Mouse (Mus musculus): ENCODE data around the gene Tnfsfm13. TPM values are rescaled to one million over a fixed set of nuclear protein-coding genes. Genes with fewer than 3 reads are reported as not detected.
A peak's percentile ranks its signal among the peaks of the same experiment; 100 is the strongest.

The Tnfsfm13 gene
- polyA plus RNA-seq, 1 experiment from 2014 or later = 0.75 TPM

DNA sequence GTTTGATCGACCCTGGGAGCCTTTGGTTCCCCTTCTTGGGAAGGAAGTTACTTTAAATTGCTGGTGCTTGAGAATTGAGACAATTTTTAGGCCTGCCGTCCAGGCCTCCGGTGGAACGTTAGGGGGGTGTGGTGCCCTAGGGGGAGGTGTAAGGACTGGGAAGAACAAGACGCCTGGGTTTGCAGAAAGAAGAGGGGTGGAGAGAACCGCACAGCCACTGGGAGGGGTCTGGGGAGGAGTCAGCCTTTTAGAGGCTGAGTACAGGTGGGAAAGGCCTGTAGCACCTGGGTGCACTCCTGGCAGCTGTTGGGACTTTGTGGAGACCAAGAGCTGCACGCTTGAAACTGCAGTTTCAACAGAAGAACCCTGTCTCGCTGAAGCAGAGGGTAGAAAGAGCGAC, 41.1 kb downstream of the Tnfsfm13 start:
- Histone ChIP-seq H3K4me3 (ENCODE audit: low read depth, low read length) (no peak overlapping the region), H3K4me2 (ENCODE audit: low read depth, low read length) (no peak overlapping the region), H3K27me3 (ENCODE audit: control insufficient read depth, insufficient read depth, low read length) (no peaks in the 10 kb centered on the region), H3K9ac (replicated peaks; ENCODE audit: low read depth, low read length) (no peak overlapping the region), H3K36me3 (ENCODE audit: control insufficient read depth, insufficient read depth, low read length) (peaks cover 50% of the 10 kb centered on the region), H3K27ac (ENCODE audit: low read depth, low read length) (no peak overlapping the region), H3K4me1 (ENCODE audit: control insufficient read depth, insufficient read depth, low read length) (0 out of 2 replicates have a peak, but pooled peaks cover 2% of the 10 kb centered on the region), H3K9me3 (ENCODE audit: control insufficient read depth, low read length) (no peaks in the 10 kb centered on the region)
- WGBS = 47% methylated on average over 9 of the region's 9 CpGs
- no peak for ATAC-seq (ENCODE audit: low read depth)

GRCm38 (mm10) chr11:69653399-69653798, 42.5 kb downstream of the Tnfsfm13 start:
- no peak overlapping the region for H3K4me3 ChIP-seq (ENCODE audit: low read depth, low read length)
- H3K9ac ChIP-seq (replicated peaks; ENCODE audit: low read depth, low read length) = no peak overlapping the region
- H3K36me3 ChIP-seq (ENCODE audit: control insufficient read depth, insufficient read depth, low read length) = peaks cover 55% of the 10 kb centered on the region
- H3K4me1 ChIP-seq (ENCODE audit: control insufficient read depth, insufficient read depth, low read length) = 0 out of 2 replicates have a peak, but pooled peaks cover 2% of the 10 kb centered on the region
- no peaks in the 10 kb centered on the region for H3K27me3 ChIP-seq (ENCODE audit: control insufficient read depth, insufficient read depth, low read length)
- H3K4me2 ChIP-seq (ENCODE audit: low read depth, low read length) = no peak overlapping the region
- WGBS = 82% methylated on average over 5 of the region's 5 CpGs
- no peak overlapping the region for H3K27ac ChIP-seq (ENCODE audit: low read depth, low read length)
- ATAC-seq (ENCODE audit: low read depth) = no peak
- H3K9me3 ChIP-seq (ENCODE audit: control insufficient read depth, low read length) = no peaks in the 10 kb centered on the region

DNA sequence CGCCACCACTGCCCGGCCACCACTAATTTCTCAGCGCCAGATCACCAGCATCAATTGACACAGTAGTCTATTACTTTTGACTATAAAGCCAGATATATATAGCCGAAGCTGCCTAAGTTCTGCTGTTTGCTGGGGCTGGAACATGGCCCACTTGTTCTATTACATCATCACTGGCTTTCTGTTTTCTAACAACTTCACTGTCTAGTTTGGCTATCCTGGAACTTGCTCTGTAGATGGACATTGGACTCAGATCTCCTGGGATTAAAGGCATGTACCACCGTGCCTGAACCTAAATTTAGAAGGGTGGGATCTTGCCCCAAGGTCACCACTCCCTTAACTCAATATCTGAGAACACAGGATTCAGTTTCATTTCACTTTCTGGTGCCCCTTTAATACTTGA, 50.0 kb downstream of the Tnfsfm13 start:
- no peaks in the 10 kb centered on the region for H3K9me3 ChIP-seq (ENCODE audit: control insufficient read depth, low read length)
- no peak overlapping the region for H3K4me3 ChIP-seq (ENCODE audit: low read depth, low read length)
- WGBS = 96% methylated on average over 5 of the region's 5 CpGs
- no peak for ATAC-seq (ENCODE audit: low read depth)
- H3K4me2 ChIP-seq (ENCODE audit: low read depth, low read length) = no peak overlapping the region
- H3K9ac ChIP-seq (replicated peaks; ENCODE audit: low read depth, low read length) = no peak overlapping the region
- no peaks in the 10 kb centered on the region for H3K27me3 ChIP-seq (ENCODE audit: control insufficient read depth, insufficient read depth, low read length)
- no peaks in the 10 kb centered on the region for H3K4me1 ChIP-seq (ENCODE audit: control insufficient read depth, insufficient read depth, low read length)
- peaks cover 80% of the 10 kb centered on the region for H3K36me3 ChIP-seq (ENCODE audit: control insufficient read depth, insufficient read depth, low read length)
- no peak overlapping the region for H3K27ac ChIP-seq (ENCODE audit: low read depth, low read length)

- Histone ChIP-seq H3K4me2 (ENCODE audit: low read depth, low read length) (0 out of 2 replicates have a peak overlapping the region, but pooled peaks have one; percentile 17), H3K4me1 (ENCODE audit: control insufficient read depth, insufficient read depth, low read length) (peaks cover 18% of the 10 kb centered on the region), H3K9me3 (ENCODE audit: control insufficient read depth, low read length) (no peaks in the 10 kb centered on the region), H3K9ac (replicated peaks; ENCODE audit: low read depth, low read length) (no peak overlapping the region; the same call in 1 of the 2 replicates), H3K27me3 (ENCODE audit: control insufficient read depth, insufficient read depth, low read length) (no peaks in the 10 kb centered on the region), H3K4me3 (ENCODE audit: low read depth, low read length) (no peak overlapping the region), H3K27ac (ENCODE audit: low read depth, low read length) (no peak overlapping the region), H3K36me3 (ENCODE audit: control insufficient read depth, insufficient read depth, low read length) (peaks cover 8% of the 10 kb centered on the region; the same call in 1 of the 2 replicates)
- WGBS = 88% methylated on average over 3 of the region's 3 CpGs
- ATAC-seq (ENCODE audit: low read depth) = no peak
These were observed 60.4 kb downstream of the Tnfsfm13 start for GRCm38 (mm10) chr11:69635471-69635870.

DNA sequence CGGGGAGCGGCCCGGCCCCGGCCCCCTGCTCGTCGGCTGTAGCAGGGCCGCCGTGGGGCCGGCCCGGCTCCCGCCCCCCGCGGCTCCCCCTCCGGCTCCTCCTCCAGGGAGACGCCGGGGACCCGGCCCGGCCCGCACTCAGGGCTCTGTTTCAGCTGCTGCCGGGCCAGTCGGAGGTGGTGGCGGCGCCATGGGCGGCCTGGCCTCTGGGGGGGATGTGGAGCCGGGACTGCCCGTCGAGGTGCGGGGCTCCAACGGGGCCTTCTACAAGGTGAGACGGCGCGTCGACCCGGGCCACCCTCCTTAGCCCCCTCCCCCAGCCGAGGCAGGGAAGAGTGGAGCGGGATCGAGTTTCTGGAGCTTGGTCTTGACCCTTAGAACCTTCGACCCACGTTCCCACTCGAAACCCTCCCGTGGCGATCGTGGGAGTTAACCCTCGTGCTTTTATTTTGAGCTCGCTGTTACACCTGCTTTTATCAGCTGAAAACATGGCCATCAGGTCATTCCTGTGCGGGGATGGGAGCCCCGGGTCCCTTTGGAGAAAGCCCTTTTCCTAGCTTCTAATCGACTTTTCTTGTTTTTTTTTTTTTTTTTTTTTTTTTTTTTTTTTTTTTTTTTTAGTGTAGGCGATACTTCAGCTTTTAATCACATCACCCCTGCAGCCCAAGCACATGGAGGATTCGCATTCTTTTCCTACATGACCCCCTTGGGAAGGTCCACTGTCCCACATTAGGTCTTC, 62.6 kb downstream of the Tnfsfm13 start:
- Histone ChIP-seq H3K9me3 (ENCODE audit: control insufficient read depth, low read length) (no peaks in the 10 kb centered on the region), H3K9ac (replicated peaks; ENCODE audit: low read depth, low read length) (peak overlapping the region; percentile 95), H3K4me1 (ENCODE audit: control insufficient read depth, insufficient read depth, low read length) (peaks cover 18% of the 10 kb centered on the region), H3K27ac (ENCODE audit: low read depth, low read length) (peak overlapping the region; percentile 94), H3K4me3 (ENCODE audit: low read depth, low read length) (peak overlapping the region; percentile 89), H3K36me3 (ENCODE audit: control insufficient read depth, insufficient read depth, low read length) (no peaks in the 10 kb centered on the region), H3K4me2 (ENCODE audit: low read depth, low read length) (peak overlapping the region; percentile 85), H3K27me3 (ENCODE audit: control insufficient read depth, insufficient read depth, low read length) (no peaks in the 10 kb centered on the region)
- ATAC-seq (ENCODE audit: low read depth) = peak; percentile 62
- under 1% methylated on average over 26 of the region's 50 CpGs for WGBS

MicroRNA genes within 50 kb of the gene (microRNA counts, 519-probe panel; counts per million panel counts)
- microRNA mmu-miR-1934 (not detected), microRNA mmu-miR-467f (3,653 counts per million, percentile 31 among the panel's probes with 10 or more counts)

Small RNA genes lying within 50 kb of the gene (microRNA-seq; reads per million reads assigned to microRNA genes)
- gene Mir1934 (1.4 reads per million), gene Mir467f (not detected)

Other genes starting within 250 kb of the Tnfsfm13 start
- gene Dnah2, start 147.0 kb downstream of the Tnfsfm13 start, polyA plus RNA-seq (2014; fragmentation: Nextera tagmentation; extraction: Ambion mirVana) = 5.7 and 6.9 TPM in 2 replicates
- gene Efnb3, start 135.9 kb downstream of the Tnfsfm13 start, polyA plus RNA-seq (2014; fragmentation: Nextera tagmentation; extraction: Ambion mirVana) = 23.2 and 35.6 TPM in 2 replicates
- gene Wrap53, start 115.8 kb downstream of the Tnfsfm13 start, polyA plus RNA-seq (2014; fragmentation: Nextera tagmentation; extraction: Ambion mirVana) = 17.3 and 20.8 TPM in 2 replicates
- 54.6 and 68.8 TPM in 2 replicates for gene Trp53, start 115.7 kb downstream of the Tnfsfm13 start, polyA plus RNA-seq (2014; fragmentation: Nextera tagmentation; extraction: Ambion mirVana)
- 66.6 and 99.6 TPM in 2 replicates for gene Atp1b2, start 90.2 kb downstream of the Tnfsfm13 start, polyA plus RNA-seq (2014; fragmentation: Nextera tagmentation; extraction: Ambion mirVana)
- gene Shbg, start 78.2 kb downstream of the Tnfsfm13 start, polyA plus RNA-seq (2014; fragmentation: Nextera tagmentation; extraction: Ambion mirVana) = not detected in 2 replicates
- 23.8 and 25.1 TPM in 2 replicates for gene Sat2, start 74.1 kb downstream of the Tnfsfm13 start, polyA plus RNA-seq (2014; fragmentation: Nextera tagmentation; extraction: Ambion mirVana)
- 31.1 and 34.0 TPM in 2 replicates for gene Fxr2, start 63.1 kb downstream of the Tnfsfm13 start, polyA plus RNA-seq (2014; fragmentation: Nextera tagmentation; extraction: Ambion mirVana)
- not detected in 2 replicates for gene Sox15, start 40.8 kb downstream of the Tnfsfm13 start, polyA plus RNA-seq (2014; fragmentation: Nextera tagmentation; extraction: Ambion mirVana)
- gene Mpdu1, start 33.5 kb downstream of the Tnfsfm13 start, polyA plus RNA-seq (2014; fragmentation: Nextera tagmentation; extraction: Ambion mirVana) = 40.7 and 63.4 TPM in 2 replicates
- 3.7 and 11.2 TPM in 2 replicates for gene Cd68, start 29.9 kb downstream of the Tnfsfm13 start, polyA plus RNA-seq (2014; fragmentation: Nextera tagmentation; extraction: Ambion mirVana)
- 503 and 643 TPM in 2 replicates for gene Eif4a1, start 23.7 kb downstream of the Tnfsfm13 start, polyA plus RNA-seq (2014; fragmentation: Nextera tagmentation; extraction: Ambion mirVana)
- gene Senp3, start 14.0 kb downstream of the Tnfsfm13 start, polyA plus RNA-seq (2014; fragmentation: Nextera tagmentation; extraction: Ambion mirVana) = 104 and 116 TPM in 2 replicates
- gene Tnfsf13, start 10.3 kb downstream of the Tnfsfm13 start, polyA plus RNA-seq (2014; fragmentation: Nextera tagmentation; extraction: Ambion mirVana) = 0.24 and 0.72 TPM in 2 replicates
- gene Tnfsf12, start 249 bp downstream of the Tnfsfm13 start, polyA plus RNA-seq (2014; fragmentation: Nextera tagmentation; extraction: Ambion mirVana) = 2.1 and 3.4 TPM in 2 replicates
- 23.5 and 30.7 TPM in 2 replicates for gene Polr2a, start 62.5 kb upstream of the Tnfsfm13 start, polyA plus RNA-seq (2014; fragmentation: Nextera tagmentation; extraction: Ambion mirVana)
- not detected in 2 replicates for gene Slc35g3, start 65.9 kb upstream of the Tnfsfm13 start, polyA plus RNA-seq (2014; fragmentation: Nextera tagmentation; extraction: Ambion mirVana)
- gene Zbtb4, start 69.8 kb upstream of the Tnfsfm13 start, polyA plus RNA-seq (2014; fragmentation: Nextera tagmentation; extraction: Ambion mirVana) = 4.3 and 6.0 TPM in 2 replicates
- 0.78 and 1.3 TPM in 2 replicates for gene Chrnb1, start 99.8 kb upstream of the Tnfsfm13 start, polyA plus RNA-seq (2014; fragmentation: Nextera tagmentation; extraction: Ambion mirVana)
- gene Fgf11, start 105.8 kb upstream of the Tnfsfm13 start, polyA plus RNA-seq (2014; fragmentation: Nextera tagmentation; extraction: Ambion mirVana) = 6.4 and 9.1 TPM in 2 replicates
- 0.68 and 0.76 TPM in 2 replicates for gene Tmem102, start 109.5 kb upstream of the Tnfsfm13 start, polyA plus RNA-seq (2014; fragmentation: Nextera tagmentation; extraction: Ambion mirVana)
- not detected in 2 replicates for gene Gm39566, start 119.2 kb upstream of the Tnfsfm13 start, polyA plus RNA-seq (2014; fragmentation: Nextera tagmentation; extraction: Ambion mirVana)
- gene Spem2, start 122.4 kb upstream of the Tnfsfm13 start, polyA plus RNA-seq (2014; fragmentation: Nextera tagmentation; extraction: Ambion mirVana) = 0.16 TPM in 1 of 2 replicates, not detected in the other
- gene Spem1, start 126.1 kb upstream of the Tnfsfm13 start, polyA plus RNA-seq (2014; fragmentation: Nextera tagmentation; extraction: Ambion mirVana) = 0.35 and 0.40 TPM in 2 replicates
- gene Nlgn2, start 141.7 kb upstream of the Tnfsfm13 start, polyA plus RNA-seq (2014; fragmentation: Nextera tagmentation; extraction: Ambion mirVana) = 24.2 and 31.3 TPM in 2 replicates
- 306 and 377 TPM in 2 replicates for gene Tmem256, start 142.4 kb upstream of the Tnfsfm13 start, polyA plus RNA-seq (2014; fragmentation: Nextera tagmentation; extraction: Ambion mirVana)
- gene Plscr3, start 150.3 kb upstream of the Tnfsfm13 start, polyA plus RNA-seq (2014; fragmentation: Nextera tagmentation; extraction: Ambion mirVana) = 36.3 and 51.8 TPM in 2 replicates
- gene Tnk1, start 162.6 kb upstream of the Tnfsfm13 start, polyA plus RNA-seq (2014; fragmentation: Nextera tagmentation; extraction: Ambion mirVana) = 0.28 TPM in 1 of 2 replicates, not detected in the other
- gene Tmem95, start 181.9 kb upstream of the Tnfsfm13 start, polyA plus RNA-seq (2014; fragmentation: Nextera tagmentation; extraction: Ambion mirVana) = not detected in 2 replicates
- gene Kctd11, start 185.3 kb upstream of the Tnfsfm13 start, polyA plus RNA-seq (2014; fragmentation: Nextera tagmentation; extraction: Ambion mirVana) = 0.80 and 2.0 TPM in 2 replicates
- 0.17 and 0.33 TPM in 2 replicates for gene Acap1, start 199.4 kb upstream of the Tnfsfm13 start, polyA plus RNA-seq (2014; fragmentation: Nextera tagmentation; extraction: Ambion mirVana)
- gene 2810408A11Rik, start 204.9 kb upstream of the Tnfsfm13 start, polyA plus RNA-seq (2014; fragmentation: Nextera tagmentation; extraction: Ambion mirVana) = 7.1 and 7.8 TPM in 2 replicates
- 26.2 and 27.8 TPM in 2 replicates for gene Neurl4, start 205.0 kb upstream of the Tnfsfm13 start, polyA plus RNA-seq (2014; fragmentation: Nextera tagmentation; extraction: Ambion mirVana)
- gene Gps2, start 217.8 kb upstream of the Tnfsfm13 start, polyA plus RNA-seq (2014; fragmentation: Nextera tagmentation; extraction: Ambion mirVana) = 58.5 and 65.4 TPM in 2 replicates
- gene Eif5a, start 225.9 kb upstream of the Tnfsfm13 start, polyA plus RNA-seq (2014; fragmentation: Nextera tagmentation; extraction: Ambion mirVana) = 1,037 and 1,095 TPM in 2 replicates
- gene Ybx2, start 239.7 kb upstream of the Tnfsfm13 start, polyA plus RNA-seq (2014; fragmentation: Nextera tagmentation; extraction: Ambion mirVana) = 5.9 and 11.1 TPM in 2 replicates

All from neural tube, embryonic 14.5 days (tissue).